Mouse (Mus musculus) urinary bladder, postnatal 4 days (tissue): ENCODE results near the gene Tcfl5.
A peak's percentile ranks its signal among the peaks of the same experiment; 100 is the strongest.

ENCODE experiments used
- DNase-seq, 2 experiments: peaks; one replicate each; pipeline ENCODE4 v3.0.0; 2021 to 2022; ENCODE audit warnings: low spot score in 2 of 2

The Tcfl5 gene

DNA sequence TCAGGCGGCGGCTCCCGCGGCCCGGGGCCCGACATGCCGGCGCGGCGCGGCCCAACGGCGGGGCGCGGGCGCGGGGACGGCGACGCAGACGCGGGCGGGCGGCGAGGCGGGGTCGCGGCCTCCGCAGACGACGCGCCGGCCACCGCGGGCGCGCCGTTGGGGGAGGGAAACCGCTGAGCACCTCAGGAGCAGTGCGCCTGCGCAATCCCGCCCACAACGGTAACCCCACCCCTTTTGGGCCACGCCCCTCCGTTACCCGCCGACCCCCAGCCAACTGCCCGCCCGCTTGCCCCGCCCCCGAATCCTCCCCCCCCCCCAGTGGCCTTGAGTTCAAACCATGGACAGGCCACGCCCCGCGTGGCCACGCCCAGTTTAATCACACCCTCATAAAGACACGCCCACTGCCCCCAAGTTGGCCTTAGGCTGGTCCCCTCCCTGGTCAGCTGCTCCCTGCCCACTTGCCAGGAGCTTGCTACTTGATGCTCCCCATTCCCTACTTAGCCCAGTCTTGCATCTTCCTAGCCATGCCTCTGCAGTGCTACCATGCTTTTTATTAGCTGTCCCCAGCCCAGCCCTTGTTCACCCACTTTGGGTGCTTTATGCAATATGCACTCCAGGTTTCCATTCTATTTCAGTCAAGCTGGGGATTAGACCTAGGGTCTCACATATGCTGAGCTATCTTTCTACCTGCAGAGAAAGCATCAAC lies at the start of gene Tcfl5:
Gene Tcfl5 (minus strand): TSS at position 154 of the 706 bp plus-strand sequence.
- DNase-seq, result no peak

DNA sequence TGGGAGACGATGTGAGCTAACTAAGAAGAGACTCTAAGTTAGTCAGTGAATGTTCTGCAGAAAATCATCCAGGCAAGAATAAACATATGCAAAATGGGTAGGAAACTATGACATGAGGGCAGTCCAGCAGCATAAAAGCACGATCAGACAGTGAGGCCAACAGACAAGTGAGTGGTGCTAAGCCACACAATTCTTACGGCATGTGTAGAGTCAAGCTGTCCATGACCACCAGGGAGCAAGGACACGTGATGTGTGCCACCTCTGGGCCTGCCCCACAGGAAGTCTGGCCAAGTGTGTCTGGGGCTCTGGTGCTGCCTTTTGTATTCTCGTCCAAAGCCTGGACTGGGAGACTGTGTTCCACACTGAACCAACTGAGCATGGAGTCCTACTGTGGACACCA lies 47.3 kb upstream of the Tcfl5 start:
- DNase-seq, result no peak

DNA sequence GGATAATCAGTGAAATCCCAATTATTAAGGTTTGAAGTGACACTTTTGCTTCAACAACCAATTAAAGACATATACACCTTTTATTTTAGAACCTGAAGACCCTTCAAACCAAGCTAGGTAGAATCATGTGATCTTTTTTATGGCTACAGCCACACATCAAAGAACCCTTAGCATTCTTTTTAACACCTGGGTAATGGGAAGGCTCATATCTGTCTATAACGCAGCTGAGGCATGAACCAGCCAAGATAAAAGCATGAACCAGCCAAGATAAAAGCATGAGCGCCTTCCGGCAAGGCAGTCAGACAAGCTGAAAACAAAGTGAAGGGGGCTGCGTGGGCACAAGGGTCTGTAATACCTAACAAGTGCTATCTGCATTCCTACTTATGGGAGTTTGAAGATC lies 41.5 kb upstream of the Tcfl5 start:
- no peak for DNase-seq

DNA sequence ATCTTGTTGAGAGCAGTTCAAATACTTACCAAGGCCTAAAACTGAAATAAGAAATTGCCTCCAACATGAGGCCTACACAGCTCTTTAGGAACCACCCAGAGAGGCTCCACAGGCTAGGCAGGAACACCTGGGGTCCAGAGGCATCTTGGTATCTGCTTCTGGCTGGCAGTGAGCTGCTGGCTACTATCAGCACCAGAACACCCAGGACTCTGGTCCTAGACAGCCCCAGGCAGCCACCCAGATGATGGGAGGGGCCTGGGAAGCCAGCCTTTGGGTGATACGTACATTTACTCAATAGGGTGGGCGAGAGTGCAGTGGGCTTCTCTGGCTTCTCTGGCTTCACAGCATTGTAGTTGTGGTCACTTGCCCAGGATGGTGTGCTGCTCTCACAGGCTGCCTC lies 41.0 kb upstream of the Tcfl5 start:
- no peak for DNase-seq

DNA sequence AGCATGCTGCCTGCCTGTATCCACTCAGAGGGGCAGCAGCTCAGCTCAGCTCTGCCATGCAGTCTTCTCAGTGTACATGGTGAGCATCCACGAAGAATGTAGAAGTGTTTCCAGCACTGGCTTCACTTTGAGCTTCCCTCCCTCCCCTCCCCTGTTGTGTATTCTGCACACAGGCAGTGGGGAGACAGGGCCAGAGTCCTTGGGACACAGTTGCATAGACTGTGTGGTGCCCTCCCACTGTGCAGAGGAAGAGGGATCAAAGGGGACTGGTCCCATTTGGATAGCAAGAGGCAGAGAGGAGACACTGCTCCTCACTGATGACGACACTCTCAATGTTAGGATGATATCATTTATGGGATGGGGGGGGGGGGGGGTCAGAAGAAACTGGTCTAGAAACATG lies 38.7 kb upstream of the Tcfl5 start:
- no peak for DNase-seq

DNA sequence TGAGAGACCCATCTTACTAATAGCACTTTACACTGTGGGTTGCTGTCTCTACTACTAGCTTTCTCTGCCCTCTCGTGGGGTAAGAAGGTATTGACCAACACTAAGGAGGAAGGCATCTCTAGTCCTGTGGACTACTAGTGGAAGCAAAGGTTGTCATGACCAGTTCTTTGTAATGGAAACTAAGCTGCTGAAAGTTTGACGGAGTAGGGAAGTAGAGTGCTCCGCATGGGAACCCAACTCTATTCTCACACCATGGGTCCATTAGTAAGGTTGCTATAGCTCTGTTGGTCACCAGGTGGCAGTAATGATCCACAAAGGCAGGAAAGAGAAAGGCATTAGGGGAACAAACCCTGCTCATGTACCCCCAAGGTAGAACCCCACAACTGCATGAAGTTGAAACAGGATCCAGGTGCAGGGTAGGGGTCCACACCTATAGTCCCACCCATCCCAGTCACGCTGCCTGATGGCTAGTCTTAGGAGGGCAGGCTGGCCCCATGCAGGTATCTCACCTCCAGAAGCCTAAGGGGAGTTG lies 36.2 kb upstream of the Tcfl5 start:
- DNase-seq, result peak in 1 of 2 experiments; percentile 42

DNA sequence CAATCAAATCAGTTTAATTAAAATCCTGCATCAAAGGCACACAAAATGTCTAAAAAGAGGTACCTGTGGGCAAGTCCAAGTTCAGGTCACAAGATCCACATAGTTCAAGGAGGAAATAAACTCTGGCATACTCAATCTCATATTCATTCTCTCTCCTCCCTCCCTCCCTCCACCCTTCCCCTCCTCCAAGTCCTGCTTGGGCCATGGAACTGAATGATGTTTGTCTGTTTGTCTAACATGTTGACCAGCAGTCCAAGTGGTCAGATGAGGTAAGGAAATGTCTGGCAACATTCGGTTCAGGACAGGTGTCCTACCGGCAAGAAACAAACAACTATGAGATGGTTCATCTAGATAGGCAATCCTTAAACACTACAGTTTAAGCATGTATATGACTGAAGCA lies 34.2 kb upstream of the Tcfl5 start:
- no peak for DNase-seq

DNA sequence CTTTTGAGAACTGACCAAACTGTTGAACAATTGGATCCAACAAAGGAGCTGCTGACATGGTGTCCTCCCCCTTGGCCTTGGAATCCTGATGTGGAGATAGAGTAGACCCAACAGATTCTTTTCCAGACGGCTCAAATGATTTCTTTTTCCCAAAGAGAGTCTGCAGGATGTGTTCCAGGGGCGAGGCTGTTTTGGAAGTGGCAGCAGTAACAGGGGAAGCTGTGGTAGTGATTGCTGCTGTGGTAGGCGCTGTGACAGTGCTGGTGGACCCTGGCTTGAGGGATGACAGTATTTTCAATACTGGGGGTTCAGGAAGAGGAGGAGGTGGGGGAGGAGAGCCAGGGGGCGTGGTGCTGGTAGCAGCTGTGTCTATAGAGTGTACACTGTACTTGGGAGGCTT lies 19.5 kb upstream of the Tcfl5 start:
- no peak for DNase-seq

DNA sequence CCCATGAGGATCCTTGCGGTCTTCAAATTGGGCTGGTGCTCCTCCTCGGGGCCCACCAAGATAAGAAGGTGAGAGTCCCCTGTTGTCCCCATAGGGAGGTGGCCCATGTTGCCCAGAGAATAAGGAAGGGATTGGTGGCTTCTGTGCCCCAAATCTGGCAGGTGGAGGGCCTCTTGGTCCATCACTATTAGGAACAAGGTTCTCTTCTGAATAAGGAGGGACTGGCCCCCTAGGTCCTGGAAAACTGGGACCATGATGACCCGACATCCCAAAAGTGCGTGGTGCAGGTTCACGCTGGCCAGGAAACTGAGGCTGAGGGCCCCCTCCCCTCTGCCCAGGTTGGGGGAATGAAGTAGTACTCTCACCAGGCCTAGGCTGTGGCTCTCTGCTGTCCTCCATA lies 18.0 kb upstream of the Tcfl5 start:
- peak in 1 of 2 experiments; percentile 35 for DNase-seq

DNA sequence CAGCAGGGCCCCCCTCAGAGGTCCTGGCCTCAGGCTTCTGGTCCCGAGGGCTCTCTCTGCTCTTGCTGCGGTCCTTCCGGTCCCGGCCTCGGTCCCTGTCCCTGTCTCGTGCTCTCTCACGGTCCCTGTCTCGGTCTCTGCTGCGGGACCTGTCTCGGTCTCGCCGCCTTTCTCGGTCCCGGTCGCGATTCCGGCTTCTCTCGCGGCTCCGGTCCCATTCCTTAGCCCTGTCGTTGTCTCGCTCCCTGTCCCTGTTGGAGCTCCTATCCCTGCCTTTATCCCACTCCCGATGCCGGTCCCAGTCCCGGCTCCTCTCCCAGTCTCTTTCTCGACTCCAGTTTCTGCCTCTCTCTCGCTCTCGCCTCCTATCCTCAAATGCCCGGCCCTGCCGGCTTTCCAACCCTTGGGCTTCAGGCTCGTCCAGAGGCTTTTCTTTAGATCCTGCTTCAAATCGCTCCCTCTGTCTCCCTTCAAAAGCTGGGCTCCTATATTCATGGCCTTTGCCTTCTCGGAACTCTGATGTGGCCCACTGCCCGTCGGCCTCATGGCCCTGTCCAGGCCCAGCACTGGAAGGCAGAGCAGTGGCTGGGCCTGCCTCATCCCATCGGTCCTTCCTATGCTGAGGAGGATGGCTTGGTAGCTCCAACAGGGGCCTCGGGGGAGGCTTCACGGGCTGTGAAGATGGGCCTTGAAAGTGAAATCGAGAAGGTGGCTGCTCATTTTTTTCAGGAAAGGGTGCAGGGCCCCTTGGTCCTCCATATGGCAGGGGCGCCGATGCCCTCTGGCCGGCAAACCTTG lies 17.0 kb upstream of the Tcfl5 start:
- DNase-seq, result peak in 1 of 2 experiments; percentile 58

DNA sequence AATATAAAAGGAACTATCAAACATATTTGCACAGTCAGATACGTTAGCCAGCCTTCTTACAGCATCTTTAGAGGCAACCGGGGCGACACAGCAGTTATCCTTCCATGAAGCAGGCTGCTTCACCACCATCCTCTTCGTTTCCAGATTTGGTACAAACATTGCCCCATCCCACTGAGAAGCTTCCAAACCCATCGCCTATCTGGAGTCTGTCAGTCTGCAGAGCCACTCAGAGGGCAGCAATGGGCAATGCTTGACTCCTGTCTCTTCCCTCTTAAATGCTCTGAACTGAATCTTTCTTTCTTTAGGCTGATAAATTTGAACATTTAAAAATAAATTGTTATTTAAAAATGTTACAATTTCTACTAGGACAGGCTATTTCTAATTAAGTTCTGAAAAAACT lies 15.9 kb upstream of the Tcfl5 start:
- DNase-seq, result peak in 1 of 2 experiments; percentile 20

DNA sequence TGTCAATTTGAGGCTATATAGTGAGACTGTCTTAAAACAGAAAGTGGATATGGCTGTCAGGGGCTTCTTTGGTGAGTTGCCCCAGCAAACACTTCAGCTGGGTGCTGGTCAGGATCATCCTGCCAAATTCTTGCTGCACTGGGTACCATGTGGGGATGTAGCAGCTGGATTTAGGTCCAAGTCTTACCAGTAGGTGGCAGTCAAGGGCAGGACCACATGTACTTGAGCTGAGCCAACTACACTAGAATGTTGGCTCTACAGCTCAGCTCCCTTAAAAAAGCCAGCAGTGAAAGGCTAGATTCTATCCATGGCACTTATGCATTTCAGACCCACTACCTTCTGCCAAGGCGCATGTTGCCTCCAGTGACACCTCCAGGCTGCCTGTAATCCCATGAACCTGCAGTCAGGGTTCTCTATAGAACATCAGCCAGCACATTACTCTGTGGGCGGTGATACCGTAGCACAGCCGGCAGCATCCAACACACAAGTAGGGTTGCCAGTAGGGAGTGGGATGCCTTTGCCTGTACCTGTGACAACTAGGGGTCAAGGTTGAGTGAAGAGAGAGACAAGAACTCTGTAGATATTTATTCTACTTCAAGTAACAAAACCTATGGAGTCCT lies 15.0 kb upstream of the Tcfl5 start:
- DNase-seq, result peak in 1 of 2 experiments; percentile 41

DNA sequence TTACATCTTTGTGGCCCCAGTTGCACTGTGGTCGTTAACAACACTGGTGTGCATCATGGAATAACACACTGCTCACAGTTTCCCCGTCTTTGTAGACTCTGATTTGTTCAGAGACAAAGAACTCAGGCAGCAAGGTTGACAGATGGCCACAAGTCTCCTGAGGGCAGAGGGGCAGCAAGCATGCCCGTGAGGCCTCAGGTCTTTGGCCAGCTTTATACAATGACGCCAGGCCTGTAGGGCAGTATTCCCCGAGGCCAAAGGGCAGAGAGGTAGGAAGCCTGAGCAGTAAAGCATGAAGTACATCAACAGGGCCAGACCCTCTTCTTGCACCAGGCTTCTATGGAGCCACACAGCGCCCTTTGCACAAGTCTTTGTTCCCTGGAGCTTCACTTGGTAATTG lies 12.6 kb upstream of the Tcfl5 start:
- DNase-seq, result no peak

DNA sequence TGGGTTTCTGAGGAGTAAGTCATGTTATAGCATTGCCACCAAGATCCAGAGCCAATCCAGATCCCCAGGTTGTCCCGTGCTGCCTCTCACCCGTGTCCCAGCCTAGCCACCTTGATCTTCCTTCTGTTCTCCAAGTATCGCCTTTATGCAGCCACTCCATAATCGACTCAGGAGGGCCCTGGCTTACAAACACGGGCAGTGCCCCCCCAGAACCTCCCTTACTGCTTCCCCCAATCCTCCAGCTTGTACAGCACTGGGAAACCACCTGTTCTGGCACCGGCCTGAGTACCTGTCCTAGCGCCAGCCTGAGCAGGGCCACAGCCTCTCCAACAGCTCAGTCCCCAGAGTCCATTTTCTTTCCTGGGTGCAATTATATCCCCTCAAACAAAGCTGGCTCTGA lies 12.2 kb upstream of the Tcfl5 start:
- no peak for DNase-seq

DNA sequence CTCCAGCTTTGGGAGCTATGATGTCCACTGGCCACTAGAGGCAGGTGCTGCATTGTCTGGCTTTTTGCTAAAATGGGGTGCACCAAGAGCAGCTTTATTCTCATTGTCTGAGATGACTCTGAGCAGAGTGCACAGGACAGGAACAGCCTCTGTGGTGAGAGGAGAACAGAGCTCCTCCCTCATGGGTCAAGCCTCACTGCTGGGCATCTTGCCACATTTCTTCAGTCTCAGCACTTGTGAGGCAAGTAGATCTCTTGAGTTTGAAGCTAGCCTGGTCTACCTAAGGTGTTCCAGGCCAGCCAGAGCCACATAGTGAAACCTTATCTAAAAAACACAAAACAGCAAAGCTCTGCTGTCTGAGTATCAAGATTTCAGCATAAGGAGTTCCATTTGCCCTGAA lies 4.3 kb upstream of the Tcfl5 start:
- no peak for DNase-seq

DNA sequence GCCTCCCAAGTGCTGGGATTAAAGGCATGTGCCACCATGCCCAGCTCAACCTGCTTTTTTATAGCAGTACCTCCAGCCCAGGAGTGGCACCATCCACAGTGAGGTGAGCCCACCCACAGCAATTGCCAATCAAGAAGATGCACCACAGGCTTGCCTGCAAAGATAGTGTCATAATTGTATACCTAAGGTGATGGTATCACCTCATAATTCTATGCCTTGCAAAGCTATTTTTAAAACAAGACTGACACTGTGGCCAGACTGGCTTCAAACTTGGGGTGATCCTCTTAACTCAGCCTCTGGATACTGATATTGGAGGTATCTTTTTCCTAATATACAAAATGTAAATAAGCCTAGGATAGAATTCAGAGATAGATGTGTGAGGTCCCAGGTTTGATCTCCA lies 1.1 kb upstream of the Tcfl5 start:
- no peak for DNase-seq

DNA sequence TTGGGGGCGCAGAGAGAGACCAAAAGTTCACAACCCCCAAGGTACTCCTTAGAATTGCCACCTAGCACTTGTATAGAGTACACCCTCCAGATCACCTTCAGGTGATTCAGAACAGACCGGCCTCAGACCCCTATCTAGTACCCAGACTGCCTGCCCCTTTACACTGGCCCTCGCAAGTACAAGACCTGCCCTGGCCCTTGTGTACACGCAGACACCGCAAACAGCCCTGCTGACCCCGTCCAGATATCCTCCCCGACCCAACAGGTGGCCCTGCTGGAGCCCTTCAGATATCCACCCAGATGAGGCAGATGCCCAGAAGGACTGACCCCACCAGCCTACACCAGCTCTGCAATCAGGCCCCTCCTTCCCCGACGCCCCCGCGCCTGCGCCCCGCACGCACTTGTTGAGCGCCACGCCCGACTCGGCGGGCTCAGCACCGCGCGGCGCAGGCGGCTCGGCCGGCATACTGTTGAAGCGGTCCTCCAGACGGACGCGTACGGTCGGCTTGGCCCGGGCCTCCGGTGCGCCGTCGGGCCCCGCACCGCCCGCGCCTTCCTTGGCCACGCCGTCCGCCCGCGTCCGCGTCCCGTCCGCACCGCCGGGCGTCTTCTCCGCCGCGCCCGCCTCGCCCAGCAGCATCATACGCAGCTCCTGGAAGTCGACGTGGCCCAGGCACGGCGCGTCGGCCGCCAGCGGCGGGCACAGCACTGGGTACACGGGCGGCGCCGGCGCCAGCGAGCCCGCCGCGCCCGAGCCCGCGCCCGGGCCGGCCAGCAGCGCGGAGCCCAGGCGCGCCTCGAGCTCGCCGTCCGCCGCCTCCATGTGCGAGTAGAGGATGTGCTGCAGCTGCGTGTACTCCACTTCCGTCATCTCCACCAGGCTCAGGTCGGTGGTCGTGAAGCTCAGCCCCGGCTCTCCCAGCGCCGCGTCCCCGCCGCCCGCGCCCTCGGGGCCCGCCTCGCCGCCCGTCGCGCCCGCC lies 643 bp downstream of the Tcfl5 start:
- DNase-seq, result no peak

DNA sequence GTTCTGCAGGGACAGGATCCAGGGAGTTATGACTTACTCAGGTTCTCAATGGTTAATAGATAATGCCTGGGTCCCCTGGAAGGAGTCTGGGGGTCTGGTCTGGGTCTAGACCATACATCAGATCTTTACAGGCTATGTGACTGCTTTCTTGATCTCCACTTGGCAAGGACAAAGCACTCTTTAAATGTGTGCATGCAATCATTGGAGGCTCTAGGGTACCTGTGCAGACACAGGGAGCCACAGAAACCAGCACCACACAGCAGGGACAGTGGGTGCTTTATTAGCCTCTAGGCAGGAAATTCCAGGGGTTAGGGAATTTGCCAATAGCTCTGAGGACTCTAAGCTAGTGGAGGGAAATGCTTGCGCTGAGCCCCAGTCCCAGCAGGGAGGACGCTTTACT lies 30.6 kb downstream of the Tcfl5 start:
- no peak for DNase-seq

DNA sequence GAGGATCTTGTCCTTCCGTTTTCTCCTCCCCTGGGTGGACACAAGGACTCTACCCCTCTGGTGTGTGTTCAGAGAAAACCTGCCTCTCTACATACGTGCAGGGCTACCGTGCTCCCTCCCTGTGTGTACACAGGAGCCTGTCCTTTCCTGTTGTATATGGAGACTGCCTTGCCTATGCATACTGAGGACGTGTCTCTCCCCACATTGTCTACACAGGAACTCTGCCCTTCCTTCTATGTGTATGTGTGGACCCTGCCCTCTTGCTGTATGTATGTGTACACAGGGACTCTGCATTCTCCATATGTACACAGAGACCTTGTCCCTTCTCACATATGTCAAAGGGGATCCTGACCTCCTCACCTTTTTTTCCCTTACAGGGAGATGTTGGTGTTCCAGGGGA lies 32.2 kb downstream of the Tcfl5 start:
- DNase-seq, result no peak

DNA sequence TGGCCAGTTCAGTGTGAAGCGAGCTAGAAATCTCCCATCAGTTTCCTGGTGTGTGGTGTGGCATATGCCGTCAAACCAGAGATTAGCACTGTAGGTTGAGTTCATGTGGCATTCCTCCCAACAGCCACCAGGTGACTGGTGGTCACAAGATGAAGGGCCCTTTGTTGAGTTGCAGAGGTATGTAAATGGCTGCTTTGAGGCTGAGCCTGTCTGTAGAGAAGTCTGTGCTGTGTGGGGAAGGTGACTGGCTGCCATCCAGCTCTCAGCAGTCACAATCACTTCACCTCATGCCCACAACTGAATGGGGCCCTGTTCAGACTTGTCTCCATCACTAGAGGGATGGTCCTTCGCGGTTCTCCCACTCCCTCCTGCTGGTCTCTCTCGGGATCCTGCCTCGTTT lies 37.7 kb downstream of the Tcfl5 start:
- DNase-seq, result no peak

DNA sequence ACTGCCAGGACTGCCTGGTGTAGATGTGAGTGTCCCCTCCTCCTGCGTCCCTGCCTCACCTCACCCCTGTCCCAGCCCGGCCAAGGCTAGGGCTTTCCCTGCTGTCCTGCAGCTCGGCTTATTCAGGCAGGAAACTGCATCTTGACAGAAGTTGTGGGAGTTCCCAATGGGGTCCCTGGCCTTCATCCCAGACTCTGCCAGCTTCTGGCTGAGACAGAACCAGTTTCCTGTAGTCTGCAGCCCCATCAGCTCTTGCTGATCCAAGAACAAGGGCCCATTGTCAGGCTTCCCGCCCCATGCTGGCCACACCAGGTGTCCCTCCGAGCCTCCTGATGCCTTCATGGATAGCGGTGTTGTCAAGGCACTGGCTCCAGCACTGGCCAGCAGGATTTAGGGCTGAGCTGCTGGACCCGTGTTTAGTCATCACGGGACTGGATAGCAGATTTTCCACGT lies 41.9 kb downstream of the Tcfl5 start:
- no peak for DNase-seq
